Mouse (Mus musculus) forebrain, embryonic 11.5 days (tissue): Measurements from ENCODE around the gene Ang. TPM values are rescaled to one million over a fixed set of nuclear protein-coding genes. Genes with fewer than 3 reads are reported as not detected.

Experiments
- ATAC-seq: fragments of 200-750 bp; cut with Nextera tagmentation; replicated peaks from 2 replicates; pipeline ENCODE4 v1.8.0; 2017; ENCODE audit warnings: moderate TSS enrichment; ENCODE audit not compliant: low FRiP score
- DNase-seq: peaks from one replicate; pipeline ENCODE4 v3.0.0-alpha.2; 2017; ENCODE audit warnings: low spot score
- H3K27ac ChIP-seq: fragments of 300-500 bp; sonication (generic); 2 replicates; pipeline ENCODE4 v1.5.1; 2014; ENCODE audit warnings: low read depth, low read length
- H3K27me3 ChIP-seq: fragments of 300-500 bp; sonication (generic); 2 replicates; pipeline ENCODE4 v1.6.1; 2014; ENCODE audit warnings: mild to moderate bottlenecking, low read length, mixed read lengths; ENCODE audit not compliant: control insufficient read depth, insufficient read depth
- H3K36me3 ChIP-seq: fragments of 300-500 bp; sonication (generic); 2 replicates; pipeline ENCODE4 v1.6.1; 2014; ENCODE audit warnings: mild to moderate bottlenecking, low read length, moderate library complexity, mixed read lengths; ENCODE audit not compliant: control insufficient read depth, insufficient read depth
- H3K4me1 ChIP-seq: fragments of 300-500 bp; sonication (generic); replicated peaks from 2 replicates; pipeline ENCODE4 v1.6.1; 2014; ENCODE audit warnings: low read length, mixed read lengths; ENCODE audit not compliant: control insufficient read depth, insufficient read depth
- H3K4me2 ChIP-seq: fragments of 300-500 bp; sonication (generic); 2 replicates; pipeline ENCODE4 v1.6.1; 2014; ENCODE audit warnings: low read depth, mild to moderate bottlenecking, low read length, moderate library complexity, mixed read lengths; ENCODE audit not compliant: severe bottlenecking
- H3K4me3 ChIP-seq: fragments of 300-500 bp; sonication (generic); 2 replicates; pipeline ENCODE4 v1.5.1; 2014; ENCODE audit warnings: low read depth, low read length
- H3K9ac ChIP-seq: fragments of 300-500 bp; sonication (generic); 2 replicates; pipeline ENCODE4 v1.6.1; 2014; ENCODE audit warnings: low read length
- H3K9me3 ChIP-seq: fragments of 300-500 bp; sonication (generic); 2 replicates; pipeline ENCODE4 v1.6.1; 2016; ENCODE audit warnings: low read length, mixed read lengths; ENCODE audit not compliant: control insufficient read depth
- WGBS: fragments of 180-500 bp; shearing (Covaris S2); extraction: QIAGEN DNeasy Blood & Tissue Kit; methylation state at CpG from one replicate; pipeline ENCODE4 v1.1.7; 2014; 5-methylcytosine and 5-hydroxymethylcytosine counted together
- polyA plus RNA-seq: library from polyadenylated mRNA; unstranded; fragments of >200 nt; fragmentation: Nextera tagmentation; extraction: Ambion mirVana; gene quantifications from 2 replicates; pipeline ENCODE4 v1.2.1, GENCODE M21; 2014

Gene Ang
- polyA plus RNA-seq, 1 experiment from 2014 or later = 1.9 TPM

GRCm38 (mm10) chr14:51083805-51084204, 7.1 kb upstream of the Ang start:
- Histone ChIP-seq H3K4me1 (no peaks in the 10 kb centered on the region), H3K4me2 (peak overlapping the region; percentile 68), H3K9me3 (no peaks in the 10 kb centered on the region), H3K9ac (peak overlapping the region; percentile 50; the same call in 1 of the 2 replicates), H3K4me3 (peak overlapping the region; percentile 55), H3K27ac (no peak overlapping the region), H3K27me3 (no peaks in the 10 kb centered on the region; the same call in 1 of the 2 replicates), H3K36me3 (no peaks in the 10 kb centered on the region)
- ATAC-seq = no peak
- 11% methylated on average over 7 of the region's 7 CpGs for WGBS
- no peak for DNase-seq

- no peak for DNase-seq
- H3K4me1 ChIP-seq = no peaks in the 10 kb centered on the region
- no peaks in the 10 kb centered on the region; the same call in 1 of the 2 replicates for H3K27me3 ChIP-seq
- no peak overlapping the region for H3K9ac ChIP-seq
- H3K4me2 ChIP-seq = no peak overlapping the region
- H3K27ac ChIP-seq = no peak overlapping the region
- 66% methylated on average over 2 of the region's 2 CpGs for WGBS
- no peak overlapping the region for H3K4me3 ChIP-seq
- H3K9me3 ChIP-seq = no peaks in the 10 kb centered on the region
- H3K36me3 ChIP-seq = no peaks in the 10 kb centered on the region
- ATAC-seq = no peak
These were observed 5.9 kb upstream of the Ang start for GRCm38 (mm10) chr14:51085086-51085485.

GRCm38 (mm10) chr14:51085911-51086310, 5.0 kb upstream of the Ang start:
- H3K4me3 ChIP-seq = no peak overlapping the region
- no peak for DNase-seq
- H3K9me3 ChIP-seq = no peaks in the 10 kb centered on the region
- H3K27me3 ChIP-seq = no peaks in the 10 kb centered on the region; the same call in 1 of the 2 replicates
- H3K4me2 ChIP-seq = no peak overlapping the region
- no peaks in the 10 kb centered on the region for H3K36me3 ChIP-seq
- no peak for ATAC-seq
- H3K9ac ChIP-seq = no peak overlapping the region
- no peaks in the 10 kb centered on the region for H3K4me1 ChIP-seq
- 75% methylated on average over 4 of the region's 4 CpGs for WGBS
- no peak overlapping the region for H3K27ac ChIP-seq

GRCm38 (mm10) chr14:51087762-51088161, 3.2 kb upstream of the Ang start:
- DNase-seq (no peak), ATAC-seq (no peak)
- Histone ChIP-seq H3K36me3 (no peaks in the 10 kb centered on the region), H3K27me3 (no peaks in the 10 kb centered on the region; the same call in 1 of the 2 replicates), H3K9ac (peak overlapping the region; percentile 48; the same call in 1 of the 2 replicates), H3K27ac (no peak overlapping the region), H3K4me3 (peak overlapping the region; percentile 47), H3K9me3 (no peaks in the 10 kb centered on the region), H3K4me2 (peak overlapping the region; percentile 48), H3K4me1 (no peaks in the 10 kb centered on the region)
- WGBS = 8% methylated on average over 9 of the region's 9 CpGs

- ATAC-seq = peak; percentile 36
- Histone ChIP-seq H3K9ac (peak overlapping the region; percentile 48), H3K36me3 (no peaks in the 10 kb centered on the region), H3K4me1 (no peaks in the 10 kb centered on the region), H3K4me2 (peak overlapping the region; percentile 48), H3K27me3 (no peaks in the 10 kb centered on the region; the same call in 1 of the 2 replicates), H3K4me3 (peak overlapping the region; percentile 47), H3K9me3 (no peaks in the 10 kb centered on the region), H3K27ac (no peak overlapping the region)
- peak; percentile 88 for DNase-seq
- 1% methylated on average over 23 of the region's 23 CpGs for WGBS
These were observed 2.6 kb upstream of the Ang start for GRCm38 (mm10) chr14:51088166-51088969.

GRCm38 (mm10) chr14:51088970-51089673, 1.8 kb upstream of the Ang start:
- H3K4me3 ChIP-seq = peak overlapping the region; percentile 47
- H3K36me3 ChIP-seq = no peaks in the 10 kb centered on the region
- DNase-seq (peak; percentile 97), ATAC-seq (peak; percentile 93)
- H3K27me3 ChIP-seq = no peaks in the 10 kb centered on the region; the same call in 1 of the 2 replicates
- WGBS = under 1% methylated on average over 34 of the region's 34 CpGs
- H3K9me3 ChIP-seq = no peaks in the 10 kb centered on the region
- H3K4me2 ChIP-seq = peak overlapping the region; percentile 48
- no peaks in the 10 kb centered on the region for H3K4me1 ChIP-seq
- H3K27ac ChIP-seq = peak overlapping the region; percentile 20; the same call in 1 of the 2 replicates
- H3K9ac ChIP-seq = peak overlapping the region; percentile 57

GRCm38 (mm10) chr14:51089674-51090076, 1.3 kb upstream of the Ang start:
- H3K4me3 ChIP-seq = peak overlapping the region; percentile 47
- no peaks in the 10 kb centered on the region for H3K9me3 ChIP-seq
- H3K4me1 ChIP-seq = no peaks in the 10 kb centered on the region
- DNase-seq (peak; percentile 54), ATAC-seq (no peak)
- H3K4me2 ChIP-seq = peak overlapping the region; percentile 48
- H3K27me3 ChIP-seq = no peaks in the 10 kb centered on the region; the same call in 1 of the 2 replicates
- under 1% methylated on average over 15 of the region's 15 CpGs for WGBS
- 0 out of 2 replicates have a peak overlapping the region, but pooled peaks have one; percentile 54 for H3K27ac ChIP-seq
- peak overlapping the region; percentile 57 for H3K9ac ChIP-seq
- no peaks in the 10 kb centered on the region for H3K36me3 ChIP-seq

- peak; percentile 55 for ATAC-seq
- Histone ChIP-seq H3K4me1 (no peaks in the 10 kb centered on the region), H3K36me3 (no peaks in the 10 kb centered on the region), H3K4me2 (peak overlapping the region; percentile 77), H3K4me3 (peak overlapping the region; percentile 47), H3K27ac (0 out of 2 replicates have a peak overlapping the region, but pooled peaks have one; percentile 54), H3K9ac (peak overlapping the region; percentile 57), H3K27me3 (no peaks in the 10 kb centered on the region; the same call in 1 of the 2 replicates), H3K9me3 (no peaks in the 10 kb centered on the region)
- peak; percentile 90 for DNase-seq
- under 1% methylated on average over 27 of the region's 27 CpGs for WGBS
These were observed 721 bp upstream of the Ang start for GRCm38 (mm10) chr14:51090077-51090781.
